Mouse (Mus musculus): Measurements from ENCODE around the gene Eif3l. TPM values are rescaled to one million over a fixed set of nuclear protein-coding genes. Genes with fewer than 3 reads are reported as not detected.

Eif3l gene
- polyA plus RNA-seq (2012; ENCODE audit: low replicate concordance) = 8.7 and 44.6 TPM in 2 replicates

DNA sequence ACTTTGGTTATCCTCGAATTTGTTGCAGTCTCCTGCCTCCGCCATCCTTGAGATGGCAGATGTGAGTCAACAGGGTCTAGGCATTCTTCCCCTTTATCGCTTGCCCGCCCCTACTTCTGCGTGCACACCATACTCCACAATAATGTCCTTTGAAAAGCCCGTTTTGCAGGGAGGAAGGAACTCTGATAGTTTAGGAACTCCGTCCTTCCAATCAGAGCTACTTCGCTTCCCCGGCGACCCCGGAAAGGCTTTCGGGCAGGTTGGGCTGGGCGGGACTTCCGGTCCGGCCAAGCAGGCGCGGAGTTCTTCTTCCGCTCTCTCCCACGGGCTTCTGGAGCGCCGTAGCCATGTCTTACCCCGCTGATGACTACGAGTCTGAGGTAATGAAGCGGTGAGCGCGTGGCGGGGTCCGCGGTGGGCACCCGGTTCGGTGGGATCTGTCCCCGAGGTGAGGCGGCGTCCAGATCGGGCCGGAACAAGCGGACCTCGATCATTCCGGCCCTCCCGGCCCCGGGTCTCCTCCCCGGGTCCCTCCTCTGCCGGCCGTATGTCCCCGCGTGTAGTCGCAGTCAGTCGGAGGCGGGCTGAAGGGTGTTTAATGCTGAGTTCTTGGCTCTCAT is at the start of gene Eif3l:
Eif3l (plus strand) TSS at position 267 of the 620 bp plus-strand sequence.

DNA sequence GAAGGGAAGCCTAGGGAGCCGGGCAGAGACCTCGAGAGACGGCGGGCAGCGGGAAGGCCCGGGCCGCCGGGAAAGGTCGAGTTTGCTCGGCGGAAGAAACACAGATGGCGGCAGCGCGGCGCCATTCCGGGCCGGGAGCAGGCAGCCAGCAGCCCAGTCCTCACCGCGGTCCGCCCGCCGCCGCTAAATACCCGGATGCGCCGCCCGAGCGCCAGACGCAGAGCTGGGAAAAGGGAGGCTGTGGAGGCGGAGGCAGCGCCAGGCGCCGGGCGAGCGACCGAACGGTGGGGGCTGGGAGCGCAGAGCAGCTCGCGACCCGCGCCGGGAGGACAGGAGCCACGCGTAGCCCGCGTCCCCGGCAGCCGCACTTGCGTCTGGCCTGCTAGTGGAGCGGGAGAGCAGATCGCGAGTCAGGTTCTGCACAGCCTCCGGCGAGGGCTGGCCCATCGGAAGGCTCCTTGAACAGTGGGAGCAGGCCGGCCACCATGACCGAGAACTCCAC is 46.7 kb upstream of the Eif3l start, which contains the start of gene H1f0:
H1f0 (plus strand) TSS at position 214 of the 502 bp plus-strand sequence.

DNA sequence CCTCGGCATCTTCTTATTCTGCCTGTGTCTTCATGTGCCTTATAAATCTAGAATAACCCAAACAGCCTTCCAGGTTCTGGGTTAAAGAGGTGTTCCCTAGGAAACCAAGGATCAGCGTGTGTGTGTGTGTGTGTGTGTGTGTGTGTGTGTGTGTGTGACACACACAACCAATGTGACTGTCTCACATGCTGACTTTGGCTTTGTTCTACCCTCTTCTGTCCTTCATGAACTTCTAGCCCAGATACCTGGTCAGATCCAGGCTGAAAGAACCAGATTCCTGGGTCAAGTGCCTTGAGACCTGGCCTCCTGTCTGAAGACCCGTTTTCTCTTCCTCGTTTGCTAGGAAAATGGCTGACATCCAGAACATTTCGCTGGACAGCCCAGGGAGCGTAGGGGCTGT is 33.4 kb upstream of the Eif3l start, which contains the start of gene Galr3:
Galr3 (plus strand) TSS at position 301 of the 400 bp plus-strand sequence.

GRCm38 (mm10) chr15:79062376-79063159 is 12.4 kb upstream of the Eif3l start, which contains the start of gene Ankrd54:
Gene Ankrd54, minus strand, starts transcription at chr15:79062893.

DNA sequence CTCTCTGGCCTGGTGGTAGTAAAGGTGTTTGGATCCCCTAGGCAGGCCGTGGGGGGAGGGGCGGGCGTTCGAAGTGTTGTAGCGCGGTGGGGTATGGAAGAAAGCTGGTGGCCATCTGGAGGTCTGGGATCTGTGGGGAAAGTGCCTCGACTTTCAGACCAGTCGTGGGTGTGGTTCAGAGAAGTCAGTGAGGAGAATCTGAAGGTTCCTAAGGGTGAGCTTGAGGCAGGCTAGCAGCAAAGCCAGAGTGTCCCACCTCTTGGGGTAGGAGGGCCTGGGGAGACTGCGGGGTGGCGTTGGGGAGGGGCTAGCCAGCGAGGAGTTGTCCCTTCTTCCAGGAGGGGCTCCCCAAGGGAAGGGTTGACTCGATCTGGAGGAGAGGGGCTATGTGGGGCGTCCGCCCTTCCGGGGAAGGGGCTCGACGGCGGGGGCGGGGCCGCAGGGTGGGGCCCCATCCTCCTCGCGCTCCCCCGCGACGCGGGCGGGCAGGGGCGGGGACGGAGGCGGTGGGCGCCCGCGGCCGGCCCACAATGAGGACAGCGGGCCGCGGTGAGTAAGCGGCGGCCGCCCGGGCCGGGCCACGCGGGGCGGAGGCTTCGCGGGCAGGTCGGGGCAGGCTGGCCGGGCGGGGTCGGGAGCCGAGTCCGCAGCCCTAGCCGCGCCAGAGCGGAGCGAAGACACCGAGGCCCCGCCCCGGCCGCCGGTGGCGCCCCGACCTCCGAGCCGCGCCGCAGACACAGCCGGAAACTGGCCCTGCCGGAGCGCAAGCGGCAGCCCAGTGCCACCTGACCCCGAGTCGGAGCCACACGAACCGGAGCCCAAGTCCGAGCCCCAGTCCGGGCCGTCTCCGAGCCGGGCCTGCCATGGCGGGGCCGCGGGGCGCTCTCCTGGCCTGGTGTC is 33.7 kb downstream of the Eif3l start, which contains the start of gene Micall1:
Micall1 (plus strand) TSS at position 478 of the 900 bp plus-strand sequence.

GRCm38 (mm10) chr15:79140866-79141565 is 66.0 kb downstream of the Eif3l start, which contains the start of the genes Polr2f and 1700088E04Rik:
Gene Polr2f, plus strand, starts transcription at chr15:79141009.
Gene 1700088E04Rik, minus strand, starts transcription at chr15:79141253.

Other genes with a start within 250 kb of the Eif3l start
- 1.2 and 3.8 TPM in 2 replicates for gene Cdc42ep1, start 232.6 kb upstream of the Eif3l start, polyA plus RNA-seq (2012; ENCODE audit: low replicate concordance)
- gene Lgals2, start 219.7 kb upstream of the Eif3l start, polyA plus RNA-seq (2012; ENCODE audit: low replicate concordance) = not detected in 2 replicates
- 196 and 266 TPM in 2 replicates for gene Gga1, start 198.0 kb upstream of the Eif3l start, polyA plus RNA-seq (2012; ENCODE audit: low replicate concordance)
- 2.8 and 3.6 TPM in 2 replicates for gene Gm49510, start 175.5 kb upstream of the Eif3l start, polyA plus RNA-seq (2012; ENCODE audit: low replicate concordance)
- gene Sh3bp1, start 175.4 kb upstream of the Eif3l start, polyA plus RNA-seq (2012; ENCODE audit: low replicate concordance) = 524 and 1,002 TPM in 2 replicates
- gene Pdxp, start 161.3 kb upstream of the Eif3l start, polyA plus RNA-seq (2012; ENCODE audit: low replicate concordance) = 8.9 and 14.7 TPM in 2 replicates
- gene Lgals1, start 148.5 kb upstream of the Eif3l start, polyA plus RNA-seq (2012; ENCODE audit: low replicate concordance) = 15.8 and 51.1 TPM in 2 replicates
- gene Nol12, start 140.2 kb upstream of the Eif3l start, polyA plus RNA-seq (2012; ENCODE audit: low replicate concordance) = 17.2 and 18.8 TPM in 2 replicates
- 91.0 and 129 TPM in 2 replicates for gene Triobp, start 127.5 kb upstream of the Eif3l start, polyA plus RNA-seq (2012; ENCODE audit: low replicate concordance)
- gene H1f0, start 46.7 kb upstream of the Eif3l start, polyA plus RNA-seq (2012; ENCODE audit: low replicate concordance) = 32.8 and 70.9 TPM in 2 replicates
- 0.38 and 1.2 TPM in 2 replicates for gene Galr3, start 33.3 kb upstream of the Eif3l start, polyA plus RNA-seq (2012; ENCODE audit: low replicate concordance)
- 41.1 and 171 TPM in 2 replicates for gene Ankrd54, start 12.3 kb upstream of the Eif3l start, polyA plus RNA-seq (2012; ENCODE audit: low replicate concordance)
- gene Micall1, start 33.7 kb downstream of the Eif3l start, polyA plus RNA-seq (2012; ENCODE audit: low replicate concordance) = 15.6 and 50.5 TPM in 2 replicates
- gene Polr2f, start 65.8 kb downstream of the Eif3l start, polyA plus RNA-seq (2012; ENCODE audit: low replicate concordance) = 65.9 and 87.9 TPM in 2 replicates
- gene 1700088E04Rik, start 66.1 kb downstream of the Eif3l start, polyA plus RNA-seq (2012; ENCODE audit: low replicate concordance) = 1.7 TPM in 1 of 2 replicates, not detected in the other
- gene Sox10, start 90.1 kb downstream of the Eif3l start, polyA plus RNA-seq (2012; ENCODE audit: low replicate concordance) = 0.42 TPM in 1 of 2 replicates, not detected in the other
- 17.4 and 21.0 TPM in 2 replicates for gene Pick1, start 154.0 kb downstream of the Eif3l start, polyA plus RNA-seq (2012; ENCODE audit: low replicate concordance)
- gene Gm49486, start 154.2 kb downstream of the Eif3l start, polyA plus RNA-seq (2012; ENCODE audit: low replicate concordance) = not detected in 2 replicates
- not detected in 2 replicates for gene Slc16a8, start 179.6 kb downstream of the Eif3l start, polyA plus RNA-seq (2012; ENCODE audit: low replicate concordance)
- gene Baiap2l2, start 210.4 kb downstream of the Eif3l start, polyA plus RNA-seq (2012; ENCODE audit: low replicate concordance) = 0.08 TPM in 1 of 2 replicates, not detected in the other